Mouse (Mus musculus): ENCODE data around the gene Tax1bp1. TPM values are rescaled to one million over a fixed set of nuclear protein-coding genes. Genes with fewer than 3 reads are reported as not detected.
A peak's percentile ranks its signal among the peaks of the same experiment; 100 is the strongest.

The Tax1bp1 gene
- polyA plus RNA-seq, 2 experiments = 32.3 to 98.9 TPM

DNA sequence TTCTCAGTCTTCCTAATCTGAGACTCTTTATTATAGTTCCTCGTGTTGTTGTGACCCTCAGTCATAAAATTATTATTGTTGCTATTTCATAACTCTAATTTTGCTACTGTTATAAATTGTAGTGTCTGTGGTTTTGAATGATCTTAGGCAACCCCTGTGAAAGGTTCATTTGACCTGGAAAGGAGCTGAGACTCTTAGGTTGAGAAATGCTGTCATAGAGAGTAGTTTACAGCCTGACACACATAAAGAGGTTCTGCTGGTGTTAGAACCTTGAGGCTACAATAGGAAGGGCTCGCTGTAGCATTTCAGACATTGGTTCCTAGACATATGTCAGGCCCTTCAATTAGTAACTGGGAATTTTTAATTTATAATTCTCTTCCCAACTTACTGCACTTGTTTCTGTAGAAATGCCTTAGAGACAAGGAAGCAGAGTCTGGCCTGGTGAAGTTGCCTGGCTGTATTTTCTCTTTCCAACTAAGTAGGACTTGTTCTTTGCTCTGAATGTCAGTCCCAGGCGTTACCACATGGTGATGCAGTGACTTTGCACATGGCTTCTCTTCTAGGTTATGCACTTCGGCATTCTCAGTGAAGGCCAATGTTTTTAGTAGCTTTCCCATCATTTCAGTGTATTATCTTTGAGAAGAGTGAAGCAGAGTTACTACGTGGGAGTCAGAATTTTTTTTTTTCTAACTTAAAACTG is 4.1 kb downstream of the Tax1bp1 start:
- no peak overlapping the region for H3K4me2 ChIP-seq (ENCODE audit: low read depth)
- TF ChIP-seq CTCF (IDR thresholded peaks at IDR 0.05; ENCODE audit: low read depth) (no peak), EP300 (IDR thresholded peaks at IDR 0.05; ENCODE audit: low read depth) (no peak)
- DNase-seq (ENCODE audit: low read depth in 3 of 3, low spot score in 3 of 3) (no peak), ATAC-seq (ENCODE audit: insufficient read depth) (no peak)
- no peaks in the 10 kb centered on the region for H3K9me3 ChIP-seq (ENCODE audit: control insufficient read depth, low read length)
- no peak overlapping the region for H3K27ac ChIP-seq
- H3K4me3 ChIP-seq (ENCODE audit: insufficient read depth in 1 of 2, low read depth in 2 of 2, low read length in 2 of 2) = no peak overlapping the region
- H3K9ac ChIP-seq (replicated peaks) = no peak overlapping the region
- no peaks in the 10 kb centered on the region; the same call in 1 of the 2 replicates for H3K36me3 ChIP-seq (replicated peaks; ENCODE audit: control insufficient read depth, insufficient read depth, low read depth)
- no peaks in the 10 kb centered on the region for H3K27me3 ChIP-seq (ENCODE audit: control insufficient read depth, insufficient read depth, low read length)
- WGBS (ENCODE audit: insufficient replicate concordance) = 63% methylated on average over 5 of the region's 5 CpGs
- H3K4me1 ChIP-seq (replicated peaks; ENCODE audit: control insufficient read depth in 2 of 2, insufficient read depth in 2 of 2, low read length in 1 of 2) = peaks cover 4 to 7% of the 10 kb centered on the region in 2 experiments

DNA sequence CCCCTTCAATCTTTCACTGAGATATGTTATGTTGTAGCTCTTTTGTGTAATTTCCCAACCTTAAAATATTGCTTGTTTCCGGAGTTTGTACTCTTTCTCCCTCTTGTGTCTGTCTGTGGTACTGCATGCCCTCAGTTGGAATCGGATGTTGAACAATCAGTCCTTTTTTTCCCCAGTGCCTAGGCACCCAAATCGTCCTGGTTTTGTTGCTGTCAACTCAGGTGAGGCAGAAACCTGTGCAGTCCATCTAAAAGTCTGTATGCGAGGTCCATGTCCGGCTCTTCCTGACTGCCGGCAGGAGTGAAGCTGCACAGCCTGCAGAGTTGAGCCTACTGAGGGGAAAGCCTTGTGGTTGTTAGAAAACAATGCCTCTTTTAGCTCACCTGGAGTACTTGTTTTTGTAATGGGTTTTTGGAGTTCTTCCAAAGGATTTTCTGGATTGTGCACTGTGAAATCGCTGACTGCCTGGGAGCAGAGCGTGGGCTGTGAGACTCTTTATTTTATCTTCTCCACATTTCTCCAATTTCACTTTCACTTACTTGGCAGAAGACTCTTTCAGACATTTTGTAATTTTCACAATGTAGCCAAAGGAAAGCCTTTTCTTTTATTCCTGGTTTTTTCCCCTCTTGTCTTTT is 11.4 kb downstream of the Tax1bp1 start:
- TF ChIP-seq CTCF (IDR thresholded peaks at IDR 0.05; ENCODE audit: low read depth) (peak; percentile 90), EP300 (IDR thresholded peaks at IDR 0.05; ENCODE audit: low read depth) (no peak)
- H3K27me3 ChIP-seq (ENCODE audit: control insufficient read depth, insufficient read depth, low read length) = no peaks in the 10 kb centered on the region
- H3K36me3 ChIP-seq (replicated peaks; ENCODE audit: control insufficient read depth, insufficient read depth, low read depth) = peaks cover 29% of the 10 kb centered on the region
- H3K4me3 ChIP-seq (ENCODE audit: insufficient read depth in 1 of 2, low read depth in 2 of 2, low read length in 2 of 2) = no peak overlapping the region
- DNase-seq (ENCODE audit: low read depth in 3 of 3, low spot score in 3 of 3) (no peak), ATAC-seq (ENCODE audit: insufficient read depth) (no peak)
- H3K27ac ChIP-seq = no peak overlapping the region
- no peak overlapping the region for H3K9ac ChIP-seq (replicated peaks)
- no peaks in the 10 kb centered on the region for H3K4me1 ChIP-seq (replicated peaks; ENCODE audit: control insufficient read depth in 2 of 2, insufficient read depth in 2 of 2, low read length in 1 of 2)
- no peaks in the 10 kb centered on the region for H3K9me3 ChIP-seq (ENCODE audit: control insufficient read depth, low read length)
- 60% methylated on average over 8 of the region's 8 CpGs for WGBS (ENCODE audit: insufficient replicate concordance)
- no peak overlapping the region for H3K4me2 ChIP-seq (ENCODE audit: low read depth)

DNA sequence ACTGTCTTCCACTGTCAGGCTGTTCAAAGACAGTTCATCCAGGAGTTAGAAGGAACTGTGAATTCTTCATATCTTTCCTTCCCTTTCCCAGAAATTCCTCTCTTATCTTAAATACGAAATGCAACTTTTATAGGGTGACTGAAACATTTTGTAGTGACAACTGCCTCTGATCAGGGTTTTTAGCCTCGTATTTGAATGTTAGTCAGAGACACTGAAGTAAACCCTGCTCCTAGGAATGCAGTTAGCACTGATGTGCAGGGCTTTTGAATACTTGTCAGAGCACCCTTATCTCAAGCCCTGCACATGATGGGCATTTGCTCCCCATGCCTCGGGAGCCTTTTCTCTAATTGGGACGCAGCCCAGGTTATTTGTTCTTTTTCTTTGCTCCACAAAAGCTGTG is 16.8 kb downstream of the Tax1bp1 start:
- no peak overlapping the region for H3K9ac ChIP-seq (replicated peaks)
- no peak overlapping the region for H3K4me3 ChIP-seq (ENCODE audit: insufficient read depth in 1 of 2, low read depth in 2 of 2, low read length in 2 of 2)
- ATAC-seq (ENCODE audit: insufficient read depth) = no peak
- no peaks in the 10 kb centered on the region for H3K27me3 ChIP-seq (ENCODE audit: control insufficient read depth, insufficient read depth, low read length)
- H3K4me2 ChIP-seq (ENCODE audit: low read depth) = no peak overlapping the region
- no peak for DNase-seq (ENCODE audit: low read depth in 3 of 3, low spot score in 3 of 3)
- H3K4me1 ChIP-seq (replicated peaks; ENCODE audit: control insufficient read depth in 2 of 2, insufficient read depth in 2 of 2, low read length in 1 of 2) = no peaks in the 10 kb centered on the region; a peak in 1 of 4 replicates
- TF ChIP-seq EP300 (IDR thresholded peaks at IDR 0.05; ENCODE audit: low read depth) (no peak), CTCF (IDR thresholded peaks at IDR 0.05; ENCODE audit: low read depth) (no peak)
- H3K27ac ChIP-seq = no peak overlapping the region
- no peaks in the 10 kb centered on the region for H3K9me3 ChIP-seq (ENCODE audit: control insufficient read depth, low read length)
- 59% methylated on average over 4 of the region's 4 CpGs for WGBS (ENCODE audit: insufficient replicate concordance)
- H3K36me3 ChIP-seq (replicated peaks; ENCODE audit: control insufficient read depth, insufficient read depth, low read depth) = peaks cover 31% of the 10 kb centered on the region

DNA sequence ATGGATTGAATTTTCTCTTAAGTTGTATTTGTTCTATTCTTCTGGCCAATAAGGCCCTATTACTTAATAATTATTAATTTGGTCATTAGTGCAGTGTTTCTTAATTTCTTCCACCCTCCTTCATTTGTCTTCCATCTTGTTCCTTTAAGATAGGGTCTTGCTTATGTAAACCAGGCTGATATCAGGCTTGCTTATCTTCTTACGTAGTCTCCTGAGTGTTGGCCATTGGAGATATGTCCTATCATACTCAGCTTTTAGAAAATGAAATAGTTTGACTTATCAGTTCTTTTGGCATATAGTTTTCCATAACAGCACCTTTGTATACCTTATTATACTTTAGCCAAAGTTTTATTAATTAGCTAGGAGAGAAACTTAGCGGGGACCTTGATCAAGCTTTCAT is 21.1 kb downstream of the Tax1bp1 start:
- no peaks in the 10 kb centered on the region for H3K27me3 ChIP-seq (ENCODE audit: control insufficient read depth, insufficient read depth, low read length)
- H3K36me3 ChIP-seq (replicated peaks; ENCODE audit: control insufficient read depth, insufficient read depth, low read depth) = peaks cover 23% of the 10 kb centered on the region
- DNase-seq (ENCODE audit: low read depth in 3 of 3, low spot score in 3 of 3) (no peak), ATAC-seq (ENCODE audit: insufficient read depth) (no peak)
- WGBS (ENCODE audit: insufficient replicate concordance) = 51% methylated on average over 2 of the region's 2 CpGs
- no peak overlapping the region for H3K27ac ChIP-seq
- H3K4me3 ChIP-seq (ENCODE audit: insufficient read depth in 1 of 2, low read depth in 2 of 2, low read length in 2 of 2) = no peak overlapping the region
- no peak overlapping the region for H3K9ac ChIP-seq (replicated peaks)
- no peaks in the 10 kb centered on the region; a peak in 1 of 4 replicates for H3K4me1 ChIP-seq (replicated peaks; ENCODE audit: control insufficient read depth in 2 of 2, insufficient read depth in 2 of 2, low read length in 1 of 2)
- no peak for TF ChIP-seq CTCF (IDR thresholded peaks at IDR 0.05; ENCODE audit: low read depth)
- TF ChIP-seq EP300 (IDR thresholded peaks at IDR 0.05; ENCODE audit: low read depth) = peak; percentile 29; the same call in 1 of the 2 replicates
- H3K4me2 ChIP-seq (ENCODE audit: low read depth) = no peak overlapping the region
- no peaks in the 10 kb centered on the region for H3K9me3 ChIP-seq (ENCODE audit: control insufficient read depth, low read length)

- H3K36me3 ChIP-seq (replicated peaks; ENCODE audit: control insufficient read depth, insufficient read depth, low read depth) = peaks cover 19% of the 10 kb centered on the region
- H3K27me3 ChIP-seq (ENCODE audit: control insufficient read depth, insufficient read depth, low read length) = no peaks in the 10 kb centered on the region
- no peak overlapping the region for H3K4me3 ChIP-seq (ENCODE audit: insufficient read depth in 1 of 2, low read depth in 2 of 2, low read length in 2 of 2)
- peak; percentile 51; the same call in 1 of the 2 replicates for ATAC-seq (ENCODE audit: insufficient read depth)
- H3K4me2 ChIP-seq (ENCODE audit: low read depth) = no peak overlapping the region
- no peaks in the 10 kb centered on the region for H3K9me3 ChIP-seq (ENCODE audit: control insufficient read depth, low read length)
- H3K4me1 ChIP-seq (replicated peaks; ENCODE audit: control insufficient read depth in 2 of 2, insufficient read depth in 2 of 2, low read length in 1 of 2) = 0 out of 4 replicates have a peak, but pooled peaks cover 0 to 2% of the 10 kb centered on the region in 2 experiments
- WGBS (ENCODE audit: insufficient replicate concordance) = 72% methylated on average over 5 of the region's 5 CpGs
- H3K27ac ChIP-seq = no peak overlapping the region
- H3K9ac ChIP-seq (replicated peaks) = no peak overlapping the region
- no peak for DNase-seq (ENCODE audit: low read depth in 3 of 3, low spot score in 3 of 3)
- TF ChIP-seq EP300 (IDR thresholded peaks at IDR 0.05; ENCODE audit: low read depth) (no peak), CTCF (IDR thresholded peaks at IDR 0.05; ENCODE audit: low read depth) (no peak)
Measured at GRCm38 (mm10) chr6:52752832-52753231, 39.3 kb downstream of the Tax1bp1 start.

All from liver, embryonic 14.5 days (tissue).